Mouse (Mus musculus) adrenal gland, adult (tissue): ENCODE measurements around the gene Fzd4.

Experiments
- DNase-seq, 2 experiments: peaks; one replicate each; pipeline ENCODE4 v3.0.0; 2022 to 2023; ENCODE audit warnings: low spot score in 1 of 2; ENCODE audit not compliant: inconsistent age in 2 of 2

Fzd4 gene

DNA sequence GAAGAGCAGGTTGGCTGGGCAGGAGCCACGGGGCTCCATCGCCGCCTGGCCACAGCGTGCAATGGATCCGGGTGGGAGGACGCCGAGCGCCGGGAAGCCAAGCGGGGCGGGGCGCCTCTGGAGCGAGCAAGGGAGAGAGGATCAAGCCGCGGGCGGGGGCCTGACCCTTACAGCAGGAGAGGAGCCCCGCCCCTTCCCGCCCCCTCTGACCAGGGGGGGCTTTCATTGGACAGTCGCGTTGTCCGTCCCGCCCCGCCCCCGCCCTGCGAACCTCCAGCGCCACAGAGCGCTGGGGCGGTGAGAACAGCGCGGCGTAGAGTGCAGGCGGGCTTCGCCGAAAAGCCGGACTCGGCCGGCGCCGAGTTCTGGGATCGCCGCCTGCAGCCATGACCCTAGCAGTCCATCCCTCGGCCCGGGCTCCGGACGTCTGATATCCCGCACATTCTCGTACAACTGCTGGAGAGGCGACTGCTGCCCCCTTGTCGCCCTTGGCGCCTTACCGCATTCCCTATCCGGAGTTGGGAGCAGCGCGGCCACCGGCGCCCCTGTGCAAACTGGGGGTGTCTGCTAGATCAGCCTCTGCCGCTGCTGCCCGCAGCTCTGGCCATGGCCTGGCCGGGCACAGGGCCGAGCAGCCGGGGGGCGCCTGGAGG lies at the start of gene Fzd4, which contains the start of gene Tmem135:
TSS of gene Fzd4 (plus strand) at position 275 of the 653 bp plus-strand sequence.
TSS of gene Tmem135 (minus strand) at position 142 of the 653 bp plus-strand sequence.
- peak; percentile 96 to 98 for DNase-seq

DNA sequence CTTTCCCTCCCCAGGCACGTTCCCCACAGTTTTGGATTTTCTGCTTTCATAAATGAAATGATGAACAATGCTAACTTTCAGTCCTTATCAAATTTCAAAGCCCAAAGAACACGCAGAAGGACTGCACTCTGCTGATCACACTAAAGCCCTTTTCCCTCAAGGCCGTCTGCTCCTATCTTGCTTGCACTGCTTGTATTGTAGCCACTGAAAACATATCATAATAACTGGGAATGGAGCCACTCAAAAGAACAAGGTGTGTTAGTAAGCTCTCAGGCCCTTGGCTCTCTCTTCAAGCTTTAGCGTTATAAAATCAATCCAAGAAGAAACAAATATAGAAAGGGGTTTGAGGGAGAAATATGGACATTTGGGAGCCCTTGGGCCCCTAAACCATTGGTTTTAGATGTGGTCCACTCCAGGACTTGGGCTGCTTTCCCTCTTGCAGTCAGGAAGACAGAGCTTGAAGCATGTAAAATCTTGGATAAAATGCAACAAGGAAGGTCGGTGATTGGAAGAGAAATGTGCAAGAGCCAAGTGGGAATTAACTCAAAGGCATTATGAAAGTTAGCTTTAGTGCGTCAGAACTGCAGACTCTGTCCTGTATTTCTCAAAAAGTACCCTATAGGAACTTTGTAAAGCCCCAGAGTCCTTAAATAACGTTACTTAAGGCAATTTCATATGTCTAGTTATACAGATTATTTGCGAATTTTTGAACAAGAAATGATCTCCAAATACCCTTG lies 48.5 kb upstream of the Fzd4 start:
- peak; percentile 31 to 60 for DNase-seq

DNA sequence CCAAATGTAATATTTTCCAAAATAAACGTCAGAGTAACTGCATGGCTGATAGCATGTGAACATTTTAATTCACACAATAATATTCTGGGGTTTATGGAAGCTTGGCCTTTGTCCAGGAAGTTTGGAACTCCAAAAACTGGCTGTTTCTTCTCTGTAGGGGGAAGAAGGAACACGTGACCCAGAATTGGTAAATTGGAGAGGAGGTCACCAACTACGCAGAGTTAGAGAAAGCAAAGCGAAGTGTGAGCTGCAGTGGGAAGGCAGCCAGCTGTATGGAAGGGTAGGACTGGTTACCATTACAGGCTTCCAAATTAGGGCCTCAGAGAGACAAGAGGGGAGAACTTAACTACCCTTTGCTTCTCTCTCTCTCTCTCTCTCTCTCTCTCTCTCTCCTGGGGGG lies 47.8 kb upstream of the Fzd4 start:
- peak in 1 of 2 experiments; percentile 55 for DNase-seq

DNA sequence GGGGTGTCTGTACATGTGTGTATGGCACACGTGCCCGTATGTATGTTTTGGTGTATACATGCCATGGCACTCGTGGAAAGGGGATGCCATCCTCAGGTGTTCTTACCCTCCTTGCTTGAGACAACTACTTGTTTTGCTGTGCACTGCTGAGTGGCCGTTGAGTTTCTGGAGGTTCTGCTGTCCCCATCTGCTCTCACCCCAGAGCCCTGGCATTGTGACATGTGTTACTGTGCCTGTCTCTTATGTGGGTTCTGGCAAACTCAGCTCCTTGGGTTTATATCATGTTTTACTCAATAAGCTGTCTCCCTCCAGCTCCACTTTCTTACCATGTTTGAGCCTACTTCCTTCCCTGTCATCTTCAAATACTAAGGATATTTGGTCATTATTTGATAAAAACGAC lies 40.2 kb upstream of the Fzd4 start:
- no peak for DNase-seq

DNA sequence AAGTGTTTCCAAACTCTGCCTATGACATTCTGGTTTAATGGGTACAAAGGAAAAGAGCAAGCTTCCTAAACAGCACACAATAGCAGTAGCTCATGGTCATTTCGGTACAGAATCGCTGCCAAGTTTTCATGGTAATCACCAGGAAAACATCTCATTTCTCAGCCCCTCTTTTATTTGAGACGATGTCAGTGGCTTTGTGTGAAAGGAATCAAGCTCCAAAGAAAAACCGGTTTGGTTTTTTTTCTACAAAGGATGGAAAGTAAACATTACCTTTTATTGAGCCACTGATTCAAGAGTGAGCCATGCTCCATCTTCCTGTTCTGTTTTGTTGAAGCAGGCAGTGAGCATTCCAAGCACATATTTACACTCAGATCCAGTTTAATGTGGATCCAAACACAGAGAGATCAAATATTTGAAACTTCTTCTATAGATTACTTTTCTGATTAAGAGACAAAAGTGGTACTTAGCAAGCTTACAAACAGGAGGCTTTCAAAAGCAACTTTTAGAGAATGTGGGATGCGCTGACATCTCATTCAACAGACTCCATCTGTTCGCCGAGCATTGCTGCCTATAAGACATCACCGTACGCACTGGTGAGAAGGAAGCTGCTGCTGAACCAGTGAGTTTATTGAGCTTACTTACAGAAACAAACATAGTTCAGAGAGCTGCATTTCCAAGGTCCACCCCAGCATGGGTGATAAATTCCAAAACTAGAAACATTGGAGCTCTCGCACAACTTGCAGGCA lies 38.8 kb upstream of the Fzd4 start:
- DNase-seq, result no peak

DNA sequence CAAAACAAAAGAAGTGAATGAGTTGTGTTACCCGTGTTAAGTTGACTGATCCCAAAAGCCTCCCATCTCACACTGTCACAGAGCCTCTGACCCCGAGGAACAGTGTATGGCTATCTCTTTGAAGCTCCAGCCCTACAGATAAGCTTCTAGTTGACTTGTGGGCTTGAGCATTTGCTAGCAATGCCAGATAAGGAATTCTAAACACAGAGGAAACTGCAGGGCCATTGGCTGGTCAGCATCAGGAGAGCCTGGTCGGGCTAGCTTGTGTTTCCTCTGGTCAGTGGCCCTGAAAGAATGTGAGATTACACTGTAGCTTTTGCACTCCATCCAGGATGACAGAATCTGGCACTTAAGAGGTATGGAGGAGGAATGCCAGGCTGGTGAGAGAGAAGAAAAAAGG lies 36.5 kb upstream of the Fzd4 start:
- DNase-seq, result no peak

DNA sequence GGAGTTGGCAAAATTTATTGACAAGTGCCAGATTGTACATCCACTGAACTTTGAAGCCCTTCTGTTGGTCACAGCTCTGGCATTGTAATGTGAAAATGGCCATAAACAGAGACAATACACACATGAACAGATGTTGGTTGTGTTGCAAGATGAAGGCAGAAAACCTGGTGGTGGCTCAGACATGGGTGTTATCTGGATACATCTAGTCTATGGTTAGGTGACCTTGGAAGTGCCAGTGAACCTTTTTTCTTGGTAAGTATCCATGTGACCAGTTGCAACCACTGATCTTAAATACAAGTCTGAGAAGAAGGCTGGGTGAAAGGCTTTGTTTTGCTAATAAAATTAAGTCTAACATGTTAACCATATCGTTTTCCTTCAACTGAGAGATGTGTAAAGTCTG lies 34.1 kb upstream of the Fzd4 start:
- DNase-seq, result no peak

DNA sequence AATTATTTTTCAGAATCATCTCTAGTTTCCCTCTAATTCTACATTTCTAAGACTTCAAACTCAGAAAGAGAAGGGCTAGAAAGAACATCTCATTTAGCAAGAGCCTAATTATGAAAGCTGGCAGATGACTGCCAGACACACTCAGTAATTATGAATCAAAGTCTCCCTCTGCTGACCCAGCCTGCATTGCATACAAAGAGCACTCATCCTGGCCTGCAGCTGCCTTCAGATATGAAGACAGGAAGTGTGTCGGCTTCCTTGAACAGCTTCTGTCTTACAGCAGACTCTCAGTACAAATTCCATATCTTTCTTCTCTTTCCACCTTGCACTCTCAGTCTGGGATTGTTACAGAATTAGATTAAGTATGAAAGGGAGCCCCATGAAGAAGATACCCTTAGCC lies 33.2 kb upstream of the Fzd4 start:
- peak; percentile 25 to 79 for DNase-seq

DNA sequence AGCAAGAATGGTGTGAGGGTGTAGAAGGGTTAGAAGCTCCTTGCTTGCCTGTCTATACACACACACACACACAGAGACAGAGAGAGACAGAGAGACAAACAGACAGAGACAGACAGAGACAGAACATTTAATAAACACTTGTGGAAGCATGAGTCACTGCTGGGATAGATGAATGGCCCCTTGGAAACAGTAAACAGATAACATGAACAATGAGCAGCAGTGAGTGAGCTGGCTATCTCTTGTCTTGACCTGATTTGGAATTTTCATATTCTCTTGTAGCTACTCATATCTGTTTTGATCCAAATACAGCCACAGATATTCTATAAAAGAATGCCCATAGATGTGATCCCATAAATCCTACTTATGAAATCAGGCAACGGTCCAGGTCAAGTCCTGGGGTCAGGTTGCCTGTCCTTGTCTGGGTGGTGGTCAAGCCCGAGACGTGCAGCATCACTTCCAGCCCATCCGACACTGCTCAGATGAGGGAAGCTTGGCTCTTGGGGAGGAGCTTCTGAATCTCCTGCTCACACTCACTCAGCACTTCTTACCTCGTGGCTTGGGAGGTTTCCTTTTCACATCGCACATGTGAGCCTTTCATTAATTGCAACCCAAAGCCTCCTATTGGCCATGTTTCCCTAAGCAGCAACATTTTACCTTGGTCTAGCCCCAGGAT lies 32.4 kb upstream of the Fzd4 start:
- peak in 1 of 2 experiments; percentile 41 for DNase-seq

DNA sequence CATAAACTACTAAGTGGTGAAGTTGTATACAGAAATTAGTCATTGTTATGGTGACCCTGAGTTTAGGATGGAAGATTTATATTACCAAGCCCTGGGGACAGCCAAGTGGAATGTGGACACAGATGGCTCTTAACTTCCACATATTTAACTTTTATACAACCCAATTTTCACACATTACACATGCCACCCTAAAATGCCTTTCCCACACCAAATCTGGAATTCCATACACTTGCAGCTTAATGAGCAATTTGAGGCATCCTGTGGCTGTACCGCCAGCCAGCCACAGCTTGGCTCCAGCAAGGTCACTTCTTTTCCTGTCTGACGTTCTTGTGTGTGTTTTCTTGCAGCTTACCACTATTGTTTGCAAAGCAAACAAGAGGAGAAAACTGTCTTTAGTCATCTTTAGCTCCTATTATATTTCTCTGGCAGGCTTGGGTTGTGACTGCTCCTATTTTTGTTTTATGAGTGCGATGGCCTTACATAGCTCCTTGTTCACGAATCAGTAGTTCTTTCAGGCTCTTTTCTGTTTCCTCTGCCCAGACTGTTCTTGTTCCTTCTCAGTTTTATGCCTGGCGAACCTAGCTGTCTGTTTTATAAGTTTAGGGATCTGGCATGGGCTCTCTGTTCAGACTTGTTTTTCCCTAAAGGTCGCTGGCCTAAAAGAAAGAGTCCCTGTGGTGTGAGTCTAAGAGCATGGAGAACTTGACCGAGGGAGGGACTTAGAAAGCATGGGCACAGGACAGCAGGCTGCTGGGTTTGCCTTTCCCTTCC lies 23.0 kb upstream of the Fzd4 start:
- peak; percentile 15 to 79 for DNase-seq

DNA sequence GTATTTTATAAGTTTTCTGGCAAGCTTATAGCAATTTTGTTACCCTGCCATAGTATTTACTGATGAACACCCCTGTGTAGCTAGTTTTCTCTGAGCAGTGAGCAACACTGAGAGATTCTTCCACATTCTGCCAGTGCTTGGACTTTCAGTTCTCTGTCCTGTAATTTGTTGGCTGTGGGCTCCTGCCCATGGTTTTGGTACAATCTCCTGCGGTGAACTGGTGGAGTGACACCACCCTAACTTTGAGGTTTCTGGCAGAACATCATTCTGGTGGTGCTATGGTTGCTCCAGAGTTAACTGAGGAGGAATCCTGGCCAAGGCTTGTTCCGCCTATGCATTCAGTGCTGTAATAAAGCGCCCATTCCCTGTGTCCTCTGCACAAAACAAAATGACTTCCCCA lies 21.3 kb upstream of the Fzd4 start:
- no peak for DNase-seq

DNA sequence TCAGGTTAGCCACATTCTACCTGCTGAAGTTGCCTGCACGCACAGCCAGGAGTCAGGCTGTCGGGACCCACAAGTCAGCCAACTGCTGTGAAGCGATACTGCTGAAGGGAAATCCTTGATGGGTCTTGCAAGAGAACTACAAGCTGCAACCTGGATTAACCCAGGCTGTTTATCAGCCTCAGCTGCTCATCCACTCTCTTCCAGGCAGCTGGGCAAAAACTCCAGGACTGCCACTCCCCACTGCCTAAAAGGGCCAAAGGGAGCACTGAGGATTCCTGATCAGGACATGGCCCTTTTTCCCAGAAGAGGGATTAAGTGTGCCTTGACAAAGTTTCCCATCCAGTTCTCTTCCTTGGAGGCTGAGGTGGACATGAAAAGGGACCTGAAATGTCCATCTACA lies 15.2 kb upstream of the Fzd4 start:
- peak in 1 of 2 experiments; percentile 33 for DNase-seq

DNA sequence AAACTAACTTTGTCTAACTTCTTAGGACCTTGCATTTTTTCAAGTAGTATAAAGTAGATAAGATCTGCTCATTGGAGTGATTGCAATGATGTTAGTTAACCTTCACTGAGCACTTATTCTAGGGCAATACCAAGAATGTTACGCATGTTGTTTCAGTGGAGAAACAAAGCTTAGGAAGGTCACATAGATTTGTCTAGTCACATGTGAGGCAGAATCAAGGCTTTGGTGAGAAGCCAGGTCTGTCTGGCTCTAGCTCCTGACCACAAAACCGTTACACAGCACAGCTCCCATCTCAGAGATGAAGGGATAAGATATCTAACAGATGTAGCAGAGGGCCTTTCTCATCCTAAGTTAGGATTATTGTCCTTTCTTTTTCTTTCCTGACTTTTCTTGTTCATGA lies 13.5 kb upstream of the Fzd4 start:
- DNase-seq, result peak; percentile 31 to 89

DNA sequence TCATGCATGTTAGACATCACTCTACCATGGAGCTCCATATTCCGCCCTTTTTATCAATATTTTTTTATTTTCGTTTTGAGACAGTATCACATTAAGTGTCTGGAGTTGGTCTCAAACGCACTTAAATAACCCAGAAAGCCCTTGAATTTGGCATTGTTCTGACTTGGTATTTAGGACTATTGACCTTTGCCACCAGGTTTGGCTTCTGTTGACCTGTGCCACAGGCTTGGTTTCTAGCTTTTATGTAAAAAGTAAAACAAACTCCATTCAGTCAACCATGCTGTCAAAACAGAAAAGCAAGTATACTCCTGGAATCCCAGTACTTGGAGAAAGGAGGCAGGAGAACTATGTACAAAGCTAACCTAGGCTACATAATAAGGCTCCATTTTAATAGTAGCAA lies 12.9 kb upstream of the Fzd4 start:
- peak in 1 of 2 experiments; percentile 37 for DNase-seq

DNA sequence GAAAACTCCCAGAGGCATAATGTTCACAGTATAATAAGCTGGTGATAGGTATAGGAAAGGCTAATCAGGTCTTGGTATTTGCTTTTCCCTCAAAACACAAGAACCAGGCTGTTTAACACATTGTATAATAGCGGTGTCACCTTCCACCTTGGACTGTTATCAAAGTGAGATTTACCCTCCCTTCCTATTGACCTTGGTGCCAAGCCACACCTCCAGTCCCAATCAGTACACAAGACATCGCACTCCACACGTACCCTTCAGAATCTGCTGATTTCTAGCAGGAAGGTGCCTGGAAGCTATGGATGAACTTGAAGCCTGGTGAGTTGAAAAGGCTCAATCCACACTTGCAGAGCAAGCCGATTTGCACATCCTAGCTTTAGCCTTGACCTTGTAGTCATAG lies 12.3 kb upstream of the Fzd4 start:
- peak in 1 of 2 experiments; percentile 77 for DNase-seq

DNA sequence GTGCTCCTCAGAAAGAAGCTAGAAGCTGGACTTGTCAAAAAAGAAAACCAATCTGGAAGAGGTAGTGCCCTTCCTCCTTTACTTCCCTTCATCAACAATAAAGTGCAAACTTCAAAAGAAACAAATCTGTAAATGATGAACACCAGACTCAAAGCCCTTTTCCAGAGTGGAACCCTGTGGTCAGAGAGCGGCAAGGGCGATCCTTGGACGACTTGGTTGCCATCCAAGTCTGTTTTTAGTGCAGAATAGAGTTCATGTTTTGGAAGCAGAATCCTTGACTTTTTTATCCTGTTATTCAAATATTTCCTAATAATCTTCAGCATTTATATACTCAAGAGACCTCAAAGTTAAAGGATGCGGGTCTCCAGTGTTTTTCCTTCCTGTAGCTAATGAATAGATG lies 11.8 kb upstream of the Fzd4 start:
- peak; percentile 37 to 87 for DNase-seq

DNA sequence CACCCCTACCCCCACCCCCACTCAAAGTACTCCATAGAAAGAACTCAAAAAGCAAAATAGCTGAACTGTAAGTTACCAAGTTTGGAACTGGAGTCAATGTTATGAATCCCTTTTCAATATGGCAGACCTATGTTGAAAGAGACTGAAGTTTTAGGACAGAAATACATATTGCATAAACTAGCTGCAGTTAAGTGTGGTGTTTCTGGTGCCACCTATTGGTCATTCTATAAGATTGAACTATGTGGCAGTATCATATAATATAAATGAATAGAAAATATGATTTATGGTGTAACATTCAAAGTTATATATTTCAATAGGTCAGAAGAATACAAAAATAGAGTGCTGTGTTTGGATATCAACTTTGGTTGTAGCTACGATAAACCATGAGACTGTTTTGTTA lies 11.3 kb upstream of the Fzd4 start:
- DNase-seq, result no peak

DNA sequence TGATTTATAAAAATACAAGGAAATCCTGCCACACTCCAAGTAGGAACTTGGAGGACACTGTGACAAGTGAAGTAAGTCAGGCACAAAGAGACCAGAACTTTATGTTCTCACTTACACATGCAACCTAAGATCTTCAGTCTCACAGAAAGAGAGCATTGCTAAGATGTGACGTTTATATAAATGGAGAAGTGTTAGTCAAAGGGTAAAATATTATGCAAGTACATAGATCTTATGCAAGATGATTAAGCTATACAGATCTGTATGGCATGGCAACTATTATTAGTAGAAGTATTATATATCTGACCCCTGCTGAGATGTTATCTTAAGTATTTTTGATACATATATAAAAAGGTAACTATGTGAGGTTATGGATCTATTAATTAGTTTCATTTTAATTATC lies 8.8 kb upstream of the Fzd4 start:
- DNase-seq, result no peak

DNA sequence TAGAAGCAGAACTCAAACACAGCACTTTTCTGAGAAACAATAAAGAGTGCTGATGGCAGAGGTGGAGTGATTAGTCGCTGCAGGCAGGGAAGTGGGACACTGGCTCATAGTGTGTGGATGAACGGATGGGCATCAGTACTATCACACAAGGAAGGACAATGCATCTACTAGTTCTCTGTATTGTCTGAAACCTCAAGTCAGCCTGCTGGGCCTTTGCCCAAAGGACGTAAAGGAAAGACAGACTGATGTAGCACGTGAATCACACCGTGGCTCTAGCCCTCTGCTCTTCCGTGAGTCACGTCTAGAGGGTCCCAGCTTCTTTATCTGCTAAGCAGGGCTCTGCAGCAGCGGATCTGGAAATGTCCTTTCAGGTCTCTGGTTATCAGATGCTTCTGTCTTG lies 7.8 kb upstream of the Fzd4 start:
- no peak for DNase-seq

DNA sequence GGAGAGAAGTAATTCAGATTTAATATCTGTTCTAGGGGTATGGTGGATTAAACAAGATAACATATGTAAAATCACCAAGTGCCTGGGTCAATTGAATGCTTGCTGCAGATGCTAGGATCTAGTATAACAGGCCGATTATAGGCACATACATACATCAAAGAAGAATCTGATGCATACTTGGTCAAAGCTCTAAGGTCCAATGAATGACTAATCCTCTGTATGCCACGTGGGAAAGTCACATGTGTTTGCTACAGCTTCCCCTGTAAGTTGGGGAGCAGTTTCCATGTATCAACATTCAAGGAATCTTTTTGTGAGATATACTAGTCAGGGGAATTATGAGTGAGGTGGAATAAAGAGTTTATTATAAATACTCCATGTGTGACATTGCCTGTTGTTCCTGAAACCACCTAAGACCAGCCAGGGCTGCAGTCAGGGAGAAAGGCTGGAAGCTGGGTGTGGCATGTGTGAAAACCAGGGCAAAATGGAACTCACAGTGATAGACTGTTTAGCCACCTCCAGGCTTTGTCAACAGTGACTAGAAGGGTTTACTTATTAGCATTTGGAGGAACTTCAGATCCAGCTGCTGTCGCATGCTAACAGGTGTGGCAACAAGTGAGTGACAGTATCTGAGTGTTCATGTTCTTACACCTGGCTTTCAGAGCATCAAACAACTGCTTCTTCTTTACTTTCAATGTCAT lies 6.2 kb upstream of the Fzd4 start:
- no peak for DNase-seq
